Mouse (Mus musculus) spleen, adult 2 months (tissue): ENCODE measurements around the gene Entpd1. TPM values are rescaled to one million over a fixed set of nuclear protein-coding genes. Genes with fewer than 3 reads are reported as not detected.
"Not testable (repeated sequence)": the region's sequence is repeated elsewhere in the genome, so short reads cannot be mapped to it uniquely, and the experiment has no call there.

Source experiments
- DNase-seq, 2 experiments: peaks; one replicate each; pipeline versions ENCODE4 v3.0.0 to v3.0.0-alpha.2; 2012 to 2021; ENCODE audit warnings: low spot score in 2 of 2, low read depth in 1 of 2
- H3K27ac ChIP-seq: fragments of 200-500 bp; 2 replicates; pipeline ENCODE4 v1.5.1; 2012; ENCODE audit warnings: low read length, inconsistent platforms; ENCODE audit not compliant: insufficient read depth
- H3K27me3 ChIP-seq: fragments of 200-500 bp; 2 replicates; pipeline ENCODE4 v1.6.1; 2012; ENCODE audit warnings: mild to moderate bottlenecking, moderate library complexity, low read length, inconsistent platforms; ENCODE audit not compliant: control insufficient read depth, insufficient read depth
- H3K36me3 ChIP-seq: fragments of 200-500 bp; 2 replicates; pipeline ENCODE4 v1.6.1; 2012; ENCODE audit warnings: mild to moderate bottlenecking, low read length, inconsistent platforms; ENCODE audit not compliant: control insufficient read depth, insufficient read depth
- H3K4me1 ChIP-seq: fragments of 200-500 bp; 2 replicates; pipeline ENCODE4 v1.6.1; 2011; ENCODE audit warnings: inconsistent platforms; ENCODE audit not compliant: control insufficient read depth, insufficient read depth, insufficient read length
- H3K4me3 ChIP-seq: fragments of 200-500 bp; 2 replicates; pipeline ENCODE4 v1.5.1; 2011; ENCODE audit warnings: mild to moderate bottlenecking, inconsistent platforms; ENCODE audit not compliant: insufficient read depth, insufficient read length; ENCODE audit errors: extremely low read depth
- CTCF ChIP-seq: fragments of 200-500 bp; IDR thresholded peaks from 2 replicates; pipeline ENCODE4 v1.5.1; 2011; ENCODE audit warnings: mild to moderate bottlenecking, inconsistent platforms; ENCODE audit not compliant: insufficient read depth, insufficient read length, insufficient replicate concordance; ENCODE audit errors: extremely low read depth
- POLR2A ChIP-seq: fragments of 200-500 bp; IDR thresholded peaks from 2 replicates; pipeline ENCODE4 v1.6.1; 2011; ENCODE audit warnings: low read depth, low read length, inconsistent platforms
- WGBS: fragments of 180-500 bp; shearing (Covaris S2); methylation state at CpG from one replicate; pipeline ENCODE4 v1.1.7; 2018; 5-methylcytosine and 5-hydroxymethylcytosine counted together
- polyA plus RNA-seq: library from polyadenylated mRNA; depleted of rRNA; stranded (reverse); fragments of >200 nt; gene quantifications from 2 replicates; pipeline ENCODE4 v1.2.3, GENCODE M21; 2012

Gene Entpd1
- polyA plus RNA-seq, 1 experiment, result 10.5 TPM

DNA sequence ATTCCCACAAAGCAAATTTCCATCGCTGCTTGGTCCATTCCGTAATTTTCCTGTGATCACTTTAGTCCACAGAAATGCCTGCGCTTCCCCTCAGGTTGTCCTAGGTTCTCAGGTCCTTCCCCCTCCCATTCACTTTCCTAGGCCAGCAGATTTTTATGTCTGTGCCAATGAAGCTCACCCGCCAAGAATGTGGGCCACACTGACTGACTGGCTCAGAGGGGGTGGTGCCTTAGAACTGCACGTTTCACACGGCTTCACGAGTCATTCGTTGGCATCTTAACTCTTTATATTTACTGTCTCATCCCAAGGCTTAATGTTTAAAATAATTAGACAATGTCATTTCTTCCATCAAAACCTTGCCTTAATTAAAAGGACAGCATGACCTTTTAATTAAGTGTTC, 16.3 kb upstream of the Entpd1 start:
- no peak overlapping the region for H3K4me3 ChIP-seq
- no peak for DNase-seq
- H3K27ac ChIP-seq, result no peak overlapping the region
- no peak for TF ChIP-seq POLR2A
- no peak for TF ChIP-seq CTCF
- H3K4me1 ChIP-seq, result no peaks in the 10 kb centered on the region
- 84% methylated on average over 8 of the region's 8 CpGs for WGBS
- no peaks in the 10 kb centered on the region for H3K27me3 ChIP-seq
- no peaks in the 10 kb centered on the region; the same call in 1 of the 2 replicates for H3K36me3 ChIP-seq

DNA sequence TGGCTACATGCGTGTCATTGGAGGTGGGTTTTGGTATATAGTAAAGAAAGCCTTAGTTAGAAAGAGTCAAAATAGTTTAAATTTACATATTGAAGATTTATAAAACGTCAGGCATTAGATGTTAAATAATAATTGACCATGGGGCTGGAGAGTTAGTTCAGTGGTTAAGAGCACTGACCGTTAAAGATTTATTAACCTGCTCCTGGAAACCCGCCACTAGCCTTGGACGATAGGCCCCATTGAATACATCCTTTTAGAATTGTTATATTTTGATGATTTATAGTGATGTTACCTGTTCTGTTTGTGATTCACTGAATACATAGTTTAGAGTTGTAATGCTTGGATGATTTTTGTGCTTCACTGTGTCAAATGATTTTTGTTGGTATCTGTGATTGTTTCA, 11.3 kb upstream of the Entpd1 start:
- not testable (repeated sequence) for H3K4me3 ChIP-seq, H3K4me1 ChIP-seq, H3K27ac ChIP-seq, H3K27me3 ChIP-seq, H3K36me3 ChIP-seq, DNase-seq
- 97% methylated on average over 5 of the region's 5 CpGs for WGBS

DNA sequence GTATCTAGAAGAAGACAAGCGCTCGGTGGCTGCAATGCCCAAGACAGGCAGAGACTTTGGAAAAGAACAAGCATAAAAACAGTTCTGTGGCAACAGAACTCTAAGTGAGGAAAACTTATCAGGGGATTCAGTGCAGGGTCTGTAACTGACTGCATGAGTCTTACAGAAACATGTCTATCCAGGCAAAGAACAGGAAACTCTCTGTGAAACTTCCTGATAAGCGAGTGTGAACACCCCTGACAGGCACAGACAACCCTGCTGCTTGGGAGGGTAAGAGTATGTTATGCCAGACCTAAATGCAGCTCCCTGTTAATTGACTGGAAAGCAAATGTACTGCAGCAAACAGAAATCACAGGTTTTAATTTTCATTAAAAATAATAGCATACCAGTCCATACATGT, 10.3 kb upstream of the Entpd1 start:
- TF ChIP-seq POLR2A, result no peak
- TF ChIP-seq CTCF, result no peak
- no peak overlapping the region for H3K4me3 ChIP-seq
- WGBS, result 79% methylated on average over 3 of the region's 3 CpGs
- H3K27ac ChIP-seq, result no peak overlapping the region
- DNase-seq, result no peak
- H3K4me1 ChIP-seq, result no peaks in the 10 kb centered on the region
- H3K27me3 ChIP-seq, result no peaks in the 10 kb centered on the region
- peaks cover 5% of the 10 kb centered on the region for H3K36me3 ChIP-seq

DNA sequence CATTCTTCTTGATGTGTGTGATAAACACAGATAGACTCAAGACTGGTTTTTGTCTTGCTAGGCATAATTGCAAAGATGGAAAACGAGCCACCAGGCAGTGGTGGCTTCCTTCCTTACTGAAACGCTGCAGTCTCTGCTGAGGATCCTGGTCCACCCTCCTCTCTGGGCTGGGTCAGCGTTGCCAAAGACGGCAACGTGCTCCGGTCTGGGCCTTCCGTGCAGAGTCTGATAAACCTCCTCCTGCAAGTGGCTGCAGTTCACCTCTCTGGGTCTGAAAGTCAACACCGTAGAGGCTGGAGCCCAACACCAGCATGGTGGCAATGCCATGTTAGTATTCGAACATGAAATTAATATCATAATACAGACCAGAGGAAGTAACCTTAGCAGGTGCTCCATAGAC, 7.0 kb upstream of the Entpd1 start:
- Histone ChIP-seq H3K36me3 (peaks cover 10% of the 10 kb centered on the region), H3K27ac (no peak overlapping the region), H3K4me3 (no peak overlapping the region), H3K27me3 (no peaks in the 10 kb centered on the region), H3K4me1 (no peaks in the 10 kb centered on the region)
- no peak for DNase-seq
- WGBS, result 86% methylated on average over 9 of the region's 9 CpGs
- TF ChIP-seq POLR2A, result no peak

DNA sequence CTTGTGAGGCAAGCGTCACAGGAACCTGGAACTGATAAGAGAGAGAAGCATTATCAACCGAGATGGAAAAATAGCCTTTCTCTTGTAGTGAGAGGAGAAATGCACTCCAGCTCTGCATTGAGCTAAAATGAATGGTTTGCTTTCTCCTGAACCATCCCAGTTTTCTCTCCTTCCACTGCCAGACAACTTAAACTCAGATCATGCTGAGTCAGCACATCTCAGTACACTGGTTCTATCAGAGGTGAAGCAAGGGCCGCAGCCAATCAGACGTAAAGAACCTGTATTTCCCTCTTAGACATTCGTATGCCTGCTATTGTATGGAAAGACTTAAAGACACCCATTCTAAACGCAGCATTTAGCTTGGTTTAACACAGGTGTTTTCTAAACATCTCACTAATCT, 4.5 kb upstream of the Entpd1 start:
- WGBS, result 90% methylated on average over 6 of the region's 6 CpGs
- Histone ChIP-seq H3K27ac (no peak overlapping the region), H3K36me3 (peaks cover 10% of the 10 kb centered on the region), H3K27me3 (no peaks in the 10 kb centered on the region), H3K4me1 (no peaks in the 10 kb centered on the region), H3K4me3 (no peak overlapping the region)
- no peak for TF ChIP-seq CTCF
- no peak for TF ChIP-seq POLR2A
- DNase-seq, result no peak

DNA sequence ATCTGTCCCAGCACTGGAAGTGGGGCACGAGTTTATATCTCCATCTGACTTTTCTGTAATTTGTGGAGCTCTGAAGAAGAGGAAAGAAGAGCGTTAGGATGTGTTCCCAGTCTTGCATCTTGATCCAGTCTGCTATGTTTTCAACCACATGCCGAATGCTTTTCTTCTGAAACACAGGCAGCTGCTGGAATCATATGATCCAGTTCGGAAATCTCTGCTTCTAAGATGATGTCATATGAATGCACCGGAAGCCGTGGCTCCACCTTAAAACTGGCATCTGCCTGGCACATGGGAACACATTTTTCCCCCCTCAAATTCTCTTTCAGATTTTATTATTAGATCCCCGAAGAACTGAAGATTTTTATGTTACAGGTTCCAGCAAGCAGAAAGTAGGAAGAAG, 2.6 kb downstream of the Entpd1 start:
- Histone ChIP-seq H3K27ac (no peak overlapping the region), H3K27me3 (no peaks in the 10 kb centered on the region), H3K4me1 (peaks cover 4% of the 10 kb centered on the region; the same call in 1 of the 2 replicates), H3K4me3 (no peak overlapping the region), H3K36me3 (no peaks in the 10 kb centered on the region)
- TF ChIP-seq CTCF (no peak), POLR2A (no peak)
- 88% methylated on average over 7 of the region's 7 CpGs for WGBS
- DNase-seq, result no peak

DNA sequence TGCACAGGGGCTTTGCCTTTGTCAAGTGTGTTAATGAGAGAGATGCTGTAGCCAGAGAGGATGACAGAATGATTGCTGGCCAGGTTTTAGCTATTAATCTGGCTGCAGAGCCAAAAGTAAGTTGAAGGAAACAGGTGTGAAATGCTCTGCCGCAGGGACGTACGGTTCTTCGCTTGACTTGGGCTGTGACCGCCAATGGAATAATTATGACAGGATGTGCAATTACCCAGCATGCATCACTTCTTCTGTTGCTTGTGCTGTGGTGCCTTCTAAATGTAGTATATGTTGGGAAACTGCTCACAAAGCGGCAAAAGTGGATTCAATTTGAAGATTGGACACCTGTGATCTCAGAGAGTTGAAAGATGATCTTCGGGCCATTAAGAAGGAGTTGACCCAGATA, 3.9 kb downstream of the Entpd1 start:
- H3K4me3 ChIP-seq, result no peak overlapping the region
- peaks cover 4% of the 10 kb centered on the region; the same call in 1 of the 2 replicates for H3K4me1 ChIP-seq
- H3K36me3 ChIP-seq, result no peaks in the 10 kb centered on the region
- WGBS, result 21% methylated on average over 7 of the region's 7 CpGs
- peak overlapping the region; percentile 20; the same call in 1 of the 2 replicates for H3K27ac ChIP-seq
- DNase-seq, result peak; percentile 40 to 73
- H3K27me3 ChIP-seq, result no peaks in the 10 kb centered on the region
- TF ChIP-seq POLR2A, result no peak
- TF ChIP-seq CTCF, result no peak

DNA sequence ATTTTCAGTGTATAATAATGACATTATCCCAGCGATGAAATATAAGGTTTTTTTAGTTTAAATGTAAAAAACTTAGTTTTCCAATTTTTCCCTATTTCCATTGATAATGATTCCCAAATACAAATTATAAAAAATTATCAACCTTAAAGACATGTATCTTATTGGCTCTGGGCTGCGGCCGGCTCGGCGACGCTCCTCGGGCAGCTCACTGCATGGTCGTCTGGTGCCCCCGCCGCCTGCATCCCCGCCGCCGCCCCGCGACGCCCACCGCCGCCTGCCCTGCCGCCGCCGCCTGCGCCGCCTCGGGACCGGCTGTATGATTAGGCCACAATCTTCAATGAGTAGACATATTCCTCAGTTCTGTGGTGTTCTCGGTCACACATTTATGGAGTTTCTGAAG, 9.4 kb downstream of the Entpd1 start:
- not testable (repeated sequence) for H3K27me3 ChIP-seq, DNase-seq, H3K27ac ChIP-seq, H3K4me1 ChIP-seq, H3K36me3 ChIP-seq, H3K4me3 ChIP-seq
- WGBS, result 93% methylated on average over 11 of the region's 26 CpGs
